Mouse (Mus musculus) right cerebral cortex, postnatal 10 days (tissue): ENCODE results near the gene Herc3.

Source experiments
- DNase-seq, 2 experiments: peaks; one replicate each; pipeline ENCODE4 v3.0.0; 2021; ENCODE audit warnings: low spot score in 2 of 2

The Herc3 gene

DNA sequence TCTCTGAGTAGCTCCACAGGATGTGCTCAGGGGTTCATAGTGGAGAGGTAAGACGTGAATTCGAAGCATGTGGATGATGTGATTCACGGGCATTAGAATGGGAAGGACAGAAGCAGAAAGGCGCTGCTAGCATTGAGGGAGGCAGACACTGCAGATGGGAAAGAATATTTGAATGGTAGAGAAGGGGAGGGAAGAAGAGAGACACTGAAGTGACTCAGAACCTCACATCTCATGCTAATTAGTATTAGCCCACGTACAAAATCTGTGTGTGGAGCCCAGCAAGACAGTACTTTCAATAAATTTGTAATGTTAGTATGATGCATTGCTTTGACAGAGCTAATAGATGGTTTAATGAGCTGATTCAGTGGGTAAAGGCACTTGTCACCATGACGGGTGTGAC is 89.5 kb downstream of the Herc3 start:
- DNase-seq: no peak

DNA sequence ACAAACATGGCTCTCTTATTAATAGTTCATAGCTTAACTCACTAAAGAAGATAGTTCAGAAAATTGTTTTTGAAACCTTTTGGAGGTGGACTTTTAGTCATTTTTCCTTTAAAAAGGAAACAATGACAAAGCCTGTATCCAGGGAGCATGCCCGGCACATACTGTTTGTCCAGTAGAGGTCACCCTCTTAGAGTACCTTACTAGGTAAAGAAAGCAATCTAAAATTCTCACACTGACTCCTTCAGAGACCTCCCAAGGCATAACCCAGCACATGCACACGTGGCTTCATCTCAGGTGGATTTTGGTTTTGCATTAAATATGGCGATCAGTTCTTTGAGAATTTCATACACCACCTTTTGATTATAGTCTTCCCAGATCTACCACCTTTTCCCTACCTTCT is 90.4 kb downstream of the Herc3 start:
- no peak for DNase-seq

DNA sequence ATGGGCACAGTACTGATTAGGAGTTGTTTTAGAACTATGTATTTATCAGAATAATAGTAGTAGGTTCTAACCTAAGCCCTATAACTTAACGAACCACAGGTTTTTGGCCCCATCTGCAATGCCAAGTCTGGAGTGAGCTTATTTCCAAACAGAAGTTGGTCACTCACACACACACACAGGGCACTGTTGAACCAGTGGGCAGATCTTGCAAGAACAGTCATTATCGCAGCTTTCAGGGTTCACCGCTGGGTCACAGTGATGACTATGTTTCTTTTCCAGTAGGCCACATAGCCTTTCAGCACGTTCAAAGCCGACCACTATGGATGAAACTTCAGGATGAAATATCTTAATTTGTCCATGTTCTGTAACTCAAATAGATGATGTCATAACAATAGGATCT is 91.2 kb downstream of the Herc3 start:
- no peak for DNase-seq

DNA sequence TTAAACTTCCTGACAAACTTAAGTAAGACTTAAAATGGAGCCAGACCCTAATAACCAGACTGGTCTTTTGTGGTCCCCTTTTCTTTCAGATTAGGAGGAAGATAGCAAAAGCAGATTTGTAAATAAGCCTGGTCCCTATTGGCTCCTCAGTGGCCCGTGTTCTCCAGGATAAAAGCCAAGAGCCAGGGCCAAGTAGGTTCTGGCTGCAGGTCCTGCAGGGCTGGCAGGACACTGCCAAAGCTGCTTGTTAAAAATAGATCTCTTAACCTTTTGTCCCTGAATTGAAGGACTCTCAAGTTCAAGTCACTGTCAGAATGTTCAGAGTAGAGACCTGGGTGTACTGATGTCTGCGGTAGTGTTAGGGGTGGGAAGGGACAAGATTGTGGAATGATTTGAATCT is 96.6 kb downstream of the Herc3 start:
- no peak for DNase-seq

- DNase-seq: peak; percentile 69 to 71
These were observed 98.7 kb downstream of the Herc3 start for GRCm38 (mm10) chr6:58929911-58930431.

- no peak for DNase-seq
These were observed 99.9 kb downstream of the Herc3 start for GRCm38 (mm10) chr6:58931149-58931548.

- DNase-seq: no peak
These were observed 101.4 kb downstream of the Herc3 start for GRCm38 (mm10) chr6:58932515-58933188.

- peak; percentile 83 to 94 for DNase-seq
These were observed 102.1 kb downstream of the Herc3 start for GRCm38 (mm10) chr6:58933189-58933913.

DNA sequence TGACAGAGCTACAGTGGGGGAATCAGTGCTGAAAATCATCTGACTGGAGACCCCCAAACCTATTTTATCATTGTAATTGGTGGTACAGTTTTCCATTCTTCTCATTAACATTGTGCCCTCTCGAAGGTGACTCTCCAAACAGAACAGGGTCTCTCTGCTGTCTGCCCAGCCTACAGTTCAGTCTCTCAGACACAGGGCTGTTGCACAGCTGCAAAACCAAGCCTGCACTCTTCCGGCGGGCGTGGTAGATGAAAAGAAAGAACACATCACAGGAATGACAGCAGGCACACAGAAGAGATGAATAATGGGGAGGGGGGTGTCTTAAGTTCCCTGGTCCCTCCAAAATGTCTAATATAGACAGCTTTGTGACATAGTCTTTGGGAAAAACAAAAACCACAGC is 102.9 kb downstream of the Herc3 start:
- no peak for DNase-seq

DNA sequence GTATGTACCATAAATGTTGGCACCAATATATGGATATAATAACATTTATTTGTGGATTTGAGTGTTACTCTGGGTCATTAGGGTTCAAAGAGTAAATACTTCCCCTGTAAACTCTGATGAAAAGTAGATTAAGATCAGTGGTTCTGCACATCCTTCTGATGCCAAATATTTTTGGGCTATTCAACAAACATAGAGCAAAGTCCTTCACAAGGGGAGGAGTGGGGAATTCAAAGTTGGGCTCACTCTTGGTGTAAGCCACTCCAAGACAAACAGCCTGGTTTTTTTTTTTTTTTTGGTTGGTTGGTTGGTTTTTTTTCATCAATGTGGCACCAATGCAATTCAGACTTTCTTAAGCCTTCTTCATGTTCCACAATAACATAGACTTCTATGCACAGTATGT is 106.5 kb downstream of the Herc3 start:
- no peak for DNase-seq

DNA sequence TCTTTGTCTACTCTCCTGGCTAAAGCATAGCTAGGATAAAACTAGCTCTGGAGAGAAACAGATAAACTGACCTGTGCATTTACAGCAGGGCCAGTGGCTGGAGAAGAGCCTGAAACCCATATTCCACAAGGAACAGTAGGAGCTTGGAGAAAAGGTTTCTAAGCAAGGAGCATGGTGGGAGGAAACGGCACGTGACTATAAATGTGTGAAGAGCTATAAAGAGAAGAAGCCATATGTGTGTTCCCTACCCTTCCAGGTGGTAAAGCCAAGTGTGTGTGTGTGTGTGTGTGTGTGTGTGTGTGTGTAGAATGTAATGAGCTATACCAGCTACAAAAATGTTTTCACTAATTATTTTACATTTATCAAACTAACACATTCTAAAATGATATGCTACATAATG is 111.0 kb downstream of the Herc3 start:
- DNase-seq: peak; percentile 62 to 66

- no peak for DNase-seq
These were observed 112.7 kb downstream of the Herc3 start for GRCm38 (mm10) chr6:58943958-58944357.

DNA sequence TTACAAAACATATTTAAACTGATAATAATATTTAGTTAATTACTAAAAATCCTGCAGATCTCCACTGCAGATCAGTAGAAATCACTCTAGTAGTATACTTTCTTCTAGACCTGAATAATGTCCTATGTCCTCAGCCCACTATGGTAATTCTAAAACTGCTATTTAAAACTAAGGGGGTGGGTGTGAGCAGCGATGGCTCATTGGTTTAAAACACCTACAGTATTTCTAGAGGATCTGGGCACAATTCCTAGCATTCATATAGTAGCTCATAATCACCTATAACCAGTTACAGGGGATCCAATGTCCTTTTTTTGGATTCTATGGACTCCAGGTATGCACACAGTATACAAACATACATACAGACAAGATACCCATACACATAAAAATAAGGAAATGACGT is 115.0 kb downstream of the Herc3 start:
- DNase-seq: no peak

- no peak for DNase-seq
These were observed 115.6 kb downstream of the Herc3 start for GRCm38 (mm10) chr6:58946840-58947239.

GRCm38 (mm10) chr6:58950410-58950809 is 119.1 kb downstream of the Herc3 start:
- no peak for DNase-seq

DNA sequence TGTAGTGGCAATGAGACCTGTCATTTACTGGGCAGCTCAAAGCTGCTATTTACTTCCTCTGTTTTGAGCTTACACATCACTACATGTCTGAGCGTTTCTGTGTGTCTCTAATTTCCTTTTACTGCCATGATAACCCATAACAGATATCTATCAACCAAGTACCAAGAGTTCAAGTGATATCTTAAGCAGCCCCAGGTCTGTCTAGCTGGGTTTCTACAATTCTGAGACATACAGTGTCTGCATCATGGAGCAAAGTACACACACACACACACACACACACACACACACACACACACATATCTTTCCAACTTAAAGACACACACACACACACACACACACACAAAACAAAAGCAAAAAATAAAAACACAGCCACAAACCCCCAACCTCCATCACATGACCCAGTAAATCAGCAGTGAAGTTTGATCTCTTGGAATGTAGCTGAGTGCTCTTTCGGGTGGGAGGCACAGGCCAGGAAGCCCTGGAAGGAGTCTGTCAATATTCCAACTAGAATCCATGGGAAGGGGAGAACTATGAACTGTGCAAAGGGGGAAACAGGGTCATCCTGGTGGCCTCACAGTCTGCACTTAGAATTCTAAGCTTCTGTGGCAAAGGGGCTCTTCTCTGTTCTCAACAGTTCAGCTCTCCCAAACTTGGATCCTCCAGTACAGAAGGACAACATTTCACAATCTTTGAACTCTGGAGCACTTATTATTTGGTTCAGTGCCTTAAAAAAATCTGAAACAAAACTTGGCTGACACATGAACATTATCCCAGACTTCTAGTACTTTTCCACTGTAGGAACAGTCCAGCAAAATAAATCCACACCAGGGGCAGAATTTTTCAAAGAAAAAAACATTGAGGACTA is 120.1 kb downstream of the Herc3 start:
- DNase-seq: no peak

- DNase-seq: no peak
These were observed 129.3 kb downstream of the Herc3 start for GRCm38 (mm10) chr6:58960523-58960922.

- no peak for DNase-seq
These were observed 131.4 kb downstream of the Herc3 start for GRCm38 (mm10) chr6:58962691-58963090.

- no peak for DNase-seq
These were observed 132.8 kb downstream of the Herc3 start for GRCm38 (mm10) chr6:58964091-58964490.

DNA sequence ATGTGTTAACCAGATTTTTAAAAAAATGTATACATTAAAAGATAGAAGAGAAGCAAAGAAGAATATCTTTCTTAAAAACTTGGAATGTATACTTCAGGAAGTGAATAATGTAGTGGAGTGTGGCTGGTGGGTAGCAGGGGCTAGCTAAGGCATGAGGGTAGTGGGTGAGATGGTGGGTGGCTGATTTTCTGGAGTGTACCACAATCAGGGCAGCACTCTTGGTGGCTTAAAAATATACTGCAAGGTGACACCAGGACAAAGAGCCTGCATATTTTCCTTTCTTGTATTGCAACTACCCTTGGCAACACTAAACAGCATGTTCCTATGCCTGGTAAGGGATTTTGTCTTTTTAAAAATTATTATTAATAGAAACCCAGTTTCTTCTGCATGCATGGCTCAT is 133.3 kb downstream of the Herc3 start:
- no peak for DNase-seq

- DNase-seq: peak in 1 of 2 experiments; percentile 25
These were observed 134.0 kb downstream of the Herc3 start for GRCm38 (mm10) chr6:58965071-58965831.

- no peak for DNase-seq
These were observed 137.0 kb downstream of the Herc3 start for GRCm38 (mm10) chr6:58968272-58968671.
